In the genomic region with DNA sequence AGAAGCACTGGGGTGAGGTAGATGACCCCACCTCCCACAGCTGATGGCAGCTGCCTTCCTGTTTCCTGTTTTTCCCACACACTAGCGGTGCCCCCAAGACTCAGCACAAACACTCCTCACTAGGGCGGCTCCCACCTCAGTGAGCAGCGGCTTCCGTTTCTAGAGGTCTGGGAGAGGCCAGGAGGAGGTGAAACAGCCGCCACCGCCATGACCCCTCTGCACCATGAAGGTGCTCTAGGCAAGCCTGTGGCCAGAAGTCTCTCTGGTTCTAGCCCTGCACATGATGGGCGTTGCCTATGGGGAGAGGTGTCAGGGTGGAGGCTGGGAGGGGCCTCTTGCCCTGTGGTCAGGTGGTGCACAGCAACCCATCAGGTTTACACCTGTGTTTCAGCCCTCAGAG, we compare ENCODE assay signal across 8 mouse cellular contexts. TPM values are rescaled to one million over a fixed set of nuclear protein-coding genes. Genes with fewer than 3 reads are reported as not detected.
DNase-seq lines count a peak whose midpoint lies in the region; ATAC-seq and TF ChIP-seq lines count a peak whose summit lies in the region.

No protein-coding gene starts in this region.

- TF ChIP-seq CTCF in lung, adult 2 months (IDR thresholded peaks at IDR 0.05; ENCODE audit: insufficient read depth, low read length) = no peak

- peaks cover 7% of the 10 kb centered on the region; the same call in 1 of the 2 replicates for H3K36me3 ChIP-seq in midbrain, embryonic 14.5 days (ENCODE audit: control insufficient read depth, insufficient read depth, low read length)

- no peak overlapping the region for H3K4me2 ChIP-seq in midbrain, embryonic 14.5 days (ENCODE audit: low read length)

- no peaks in the 10 kb centered on the region for H3K9me3 ChIP-seq in midbrain, embryonic 14.5 days (ENCODE audit: control insufficient read depth, low read length)

- no peak for ATAC-seq in midbrain, embryonic 14.5 days (ENCODE audit: low FRiP score, low TSS enrichment)

- 37% methylated on average over 7 of the region's 7 CpGs for WGBS in lung, adult 2 months
- 85% methylated on average over 7 of the region's 7 CpGs for WGBS in midbrain, embryonic 14.5 days

- H3K4me1 ChIP-seq in lung, adult 2 months (ENCODE audit: control insufficient read depth, insufficient read depth, low read length) = peaks cover 15% of the 10 kb centered on the region
- H3K4me1 ChIP-seq in midbrain, embryonic 14.5 days (ENCODE audit: control insufficient read depth, insufficient read depth, low read length) = no peaks in the 10 kb centered on the region

- H3K4me3 ChIP-seq in lung, adult 2 months (replicated peaks; ENCODE audit: extremely low read depth, low read depth, low read length) = no peak overlapping the region
- no peak overlapping the region for H3K4me3 ChIP-seq in midbrain, embryonic 14.5 days (replicated peaks; ENCODE audit: low read depth, low read length)

- no peak for TF ChIP-seq POLR2A in lung, adult 2 months (IDR thresholded peaks at IDR 0.05; ENCODE audit: borderline replicate concordance, extremely low read depth, low read depth, low read length)

- no peak overlapping the region for H3K9ac ChIP-seq in midbrain, embryonic 14.5 days (replicated peaks; ENCODE audit: low read length)

- no peaks in the 10 kb centered on the region for H3K27me3 ChIP-seq in midbrain, embryonic 14.5 days (ENCODE audit: control insufficient read depth, insufficient read depth, low read length)

- intact Hi-C loops in gastrocnemius, postnatal 14 days (cut with DNase I; ENCODE audit: low total_unique reads) = no loop called here
- intact Hi-C loops in heart, postnatal 10 days (cut with DNase I) = loop anchor here (5.0 kb wide), 1 partner anchor 127 kb away; no protein-coding TSS in a partner anchor

- H3K27ac ChIP-seq in midbrain, embryonic 14.5 days (replicated peaks; ENCODE audit: low read depth, low read length) = no peak overlapping the region

- peak; percentile 27 for DNase-seq in gastrocnemius, postnatal 25 days
- no peak for DNase-seq in gastrocnemius, postnatal 14 days
- DNase-seq in heart, postnatal 10 days = peak; percentile 34 to 39
- peak; percentile 28 for DNase-seq in lung, adult 2 months
- DNase-seq in spleen, postnatal 4 days (ENCODE audit: low spot score in 2 of 2) = peak; percentile 66 to 81
- no peak for DNase-seq in midbrain, embryonic 14.5 days
- no peak for DNase-seq in right cerebral cortex, postnatal 36 days (ENCODE audit: low spot score in 2 of 2)
- DNase-seq in frontal cortex, postnatal 14 days (ENCODE audit: low spot score in 2 of 2) = no peak

RNA-seq across cellular contexts. Expression of a gene that starts 37.9 kb away (rescaled TPM):
- not detected for total RNA-seq in gastrocnemius, postnatal 25 days (2021)
- not detected for total RNA-seq in gastrocnemius, postnatal 14 days (2021)
- total RNA-seq in heart, postnatal 10 days (2021) = not detected
- polyA plus RNA-seq in lung, adult 2 months (2012; rRNA removed) = 0.11 and 0.69 TPM in 2 replicates
- not detected in 2 replicates for polyA plus RNA-seq in midbrain, embryonic 14.5 days (2014; fragmentation: Nextera tagmentation; extraction: Ambion mirVana)

Comparison
In these comparisons a context has a peak if more than half of its experiments do, and no peak if none do; other contexts are left out.
1. DNase-seq: peak in gastrocnemius, postnatal 25 days (single experiment), heart, postnatal 10 days (2 of 2), lung, adult 2 months (single experiment) and spleen, postnatal 4 days (2 of 2); none in gastrocnemius, postnatal 14 days (single experiment), midbrain, embryonic 14.5 days (single experiment), right cerebral cortex, postnatal 36 days (0 of 2) and frontal cortex, postnatal 14 days (0 of 2).